Mouse (Mus musculus) activated CD4-positive, CD25-positive, alpha-beta regulatory T cell, adult 4 months (primary cell): ENCODE measurements around the gene Elmod3. TPM values are rescaled to one million over a fixed set of nuclear protein-coding genes. Genes with fewer than 3 reads are reported as not detected.

Source experiments
- ATAC-seq: one replicate; pipeline ENCODE4 v1.8.0; 2017
- polyA plus RNA-seq, 2 experiments: library from polyadenylated mRNA; unstranded; fragments of 100-300 nt; shearing (Covaris generic); gene quantifications; one replicate each; pipeline ENCODE4 v1.2.1; 2017

Elmod3 gene
- polyA plus RNA-seq, 2 experiments from 2014 or later: 15.3 to 19.5 TPM

- no peak for ATAC-seq
Measured at GRCm38 (mm10) chr6:72568736-72569135, 29.5 kb downstream of the Elmod3 start.

- ATAC-seq: no peak
Measured at GRCm38 (mm10) chr6:72567508-72567907, 30.7 kb downstream of the Elmod3 start.

GRCm38 (mm10) chr6:72566044-72566443, 32.2 kb downstream of the Elmod3 start:
- peak; percentile 91 for ATAC-seq

- no peak for ATAC-seq
Measured at GRCm38 (mm10) chr6:72565506-72565905, 32.7 kb downstream of the Elmod3 start.

- ATAC-seq: no peak
Measured at GRCm38 (mm10) chr6:72562894-72563293, 35.3 kb downstream of the Elmod3 start.

GRCm38 (mm10) chr6:72562486-72562885, 35.7 kb downstream of the Elmod3 start:
- ATAC-seq: no peak

- ATAC-seq: no peak
Measured at GRCm38 (mm10) chr6:72560801-72561200, 37.4 kb downstream of the Elmod3 start.

GRCm38 (mm10) chr6:72553079-72553412, 45.2 kb downstream of the Elmod3 start:
- no peak for ATAC-seq

GRCm38 (mm10) chr6:72552171-72553078, 45.8 kb downstream of the Elmod3 start:
- peak; percentile 83 for ATAC-seq

- peak; percentile 48 for ATAC-seq
Measured at GRCm38 (mm10) chr6:72550503-72551100, 47.6 kb downstream of the Elmod3 start.

GRCm38 (mm10) chr6:72550025-72550424, 48.2 kb downstream of the Elmod3 start:
- no peak for ATAC-seq

GRCm38 (mm10) chr6:72549041-72549580, 49.1 kb downstream of the Elmod3 start:
- ATAC-seq: no peak

- ATAC-seq: no peak
Measured at GRCm38 (mm10) chr6:72547862-72548261, 50.4 kb downstream of the Elmod3 start.

- ATAC-seq: no peak
Measured at GRCm38 (mm10) chr6:72547121-72547520, 51.1 kb downstream of the Elmod3 start.

- no peak for ATAC-seq
Measured at GRCm38 (mm10) chr6:72545377-72545776, 52.8 kb downstream of the Elmod3 start.

GRCm38 (mm10) chr6:72544283-72544987, 53.8 kb downstream of the Elmod3 start, which contains the start of gene Capg:
Gene Capg, plus strand, starts transcription at chr6:72544391.
- ATAC-seq: peak; percentile 83

- ATAC-seq: no peak
Measured at GRCm38 (mm10) chr6:72543265-72543850, 54.9 kb downstream of the Elmod3 start.

- peak; percentile 98 for ATAC-seq
Measured at GRCm38 (mm10) chr6:72538562-72539031, 59.6 kb downstream of the Elmod3 start.

- ATAC-seq: no peak
Measured at GRCm38 (mm10) chr6:72537998-72538500, 60.2 kb downstream of the Elmod3 start.

- peak; percentile 17 for ATAC-seq
Measured at GRCm38 (mm10) chr6:72535165-72535564, 63.0 kb downstream of the Elmod3 start.

- peak; percentile 19 for ATAC-seq
Measured at GRCm38 (mm10) chr6:72534035-72534809, 64.0 kb downstream of the Elmod3 start.
